Mouse (Mus musculus) cortical plate, adult 2 months (tissue): ENCODE results near the gene Morc2b.
"Not testable (repeated sequence)": the region's sequence is repeated elsewhere in the genome, so short reads cannot be mapped to it uniquely, and the experiment has no call there.

ENCODE experiments used
- CTCF ChIP-seq: fragments of 200-500 bp; IDR thresholded peaks from 2 replicates; pipeline ENCODE4 v1.5.1; 2011; ENCODE audit warnings: mild to moderate bottlenecking, control low read depth, low read length; ENCODE audit not compliant: insufficient read depth; ENCODE audit errors: extremely low read depth
- POLR2A ChIP-seq: fragments of 200-500 bp; IDR thresholded peaks from 2 replicates; pipeline ENCODE4 v1.6.1; 2011; ENCODE audit warnings: mild to moderate bottlenecking, low read length, control low read depth; ENCODE audit not compliant: insufficient read depth; ENCODE audit errors: extremely low read depth

DNA sequence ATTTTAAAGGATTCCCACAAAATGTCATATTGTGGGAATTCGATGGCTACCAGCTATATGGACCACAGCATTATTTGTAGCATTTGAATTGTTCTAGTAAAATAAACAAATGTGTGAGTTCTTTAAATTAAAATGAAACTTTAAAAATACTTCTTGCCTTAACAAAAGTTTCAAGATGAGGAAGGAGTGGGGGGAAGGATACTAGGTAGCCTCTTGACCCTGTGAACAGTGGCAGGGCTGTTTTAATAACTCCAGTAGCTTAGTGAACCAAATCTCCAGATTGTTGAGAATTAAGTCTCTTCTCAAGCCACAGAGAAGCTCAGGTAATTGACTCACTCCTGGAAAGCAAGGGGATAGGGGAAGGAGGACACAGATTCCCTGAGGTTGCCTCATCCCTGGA lies 28.7 kb upstream of the Morc2b start, which contains the start of gene Olfr55:
- not testable (repeated sequence) for TF ChIP-seq CTCF, POLR2A
